Mouse (Mus musculus) bone marrow, adult 2 months (tissue): ENCODE measurements around the gene Tenm4. TPM values are rescaled to one million over a fixed set of nuclear protein-coding genes. Genes with fewer than 3 reads are reported as not detected.

Experiments used
- H3K27ac ChIP-seq: fragments of 200-500 bp; 2 replicates; pipeline ENCODE4 v1.5.1; 2012; ENCODE audit warnings: low read depth, mild to moderate bottlenecking, control low read depth, inconsistent platforms, low read length; ENCODE audit not compliant: control insufficient read depth, poor library complexity, insufficient read depth
- H3K4me1 ChIP-seq: fragments of 200-500 bp; 2 replicates; pipeline ENCODE4 v1.6.1; 2011; ENCODE audit warnings: low read length; ENCODE audit not compliant: control insufficient read depth, insufficient read depth
- H3K4me3 ChIP-seq: fragments of 200-500 bp; replicated peaks from 2 replicates; pipeline ENCODE3; 2011; ENCODE audit warnings: mild to moderate bottlenecking, low read depth, low read length, control low read depth; ENCODE audit not compliant: control insufficient read depth
- CTCF ChIP-seq: fragments of 200-500 bp; IDR thresholded peaks from 2 replicates; pipeline ENCODE4 v1.5.1; 2011; ENCODE audit warnings: low read length, control low read depth; ENCODE audit not compliant: control insufficient read depth, insufficient read depth
- POLR2A ChIP-seq: fragments of 200-500 bp; IDR thresholded peaks from 2 replicates; pipeline ENCODE4 v1.6.1; 2011; ENCODE audit warnings: low read depth, mild to moderate bottlenecking, control low read depth, low read length, borderline replicate concordance; ENCODE audit not compliant: control insufficient read depth
- WGBS: fragments of 180-500 bp; shearing (Covaris S2); methylation state at CpG from one replicate; pipeline ENCODE4 v1.1.7; 2018; 5-methylcytosine and 5-hydroxymethylcytosine counted together
- polyA plus RNA-seq: library from polyadenylated mRNA; stranded (reverse); fragments of >200 nt; gene quantifications from 2 replicates; pipeline ENCODE4 v1.2.4, GENCODE M21; 2011; ENCODE audit warnings: low replicate concordance; ENCODE audit not compliant: missing spikeins, insufficient read depth, insufficient read length

The Tenm4 gene
- polyA plus RNA-seq, 1 experiment, result 1.3 TPM

DNA sequence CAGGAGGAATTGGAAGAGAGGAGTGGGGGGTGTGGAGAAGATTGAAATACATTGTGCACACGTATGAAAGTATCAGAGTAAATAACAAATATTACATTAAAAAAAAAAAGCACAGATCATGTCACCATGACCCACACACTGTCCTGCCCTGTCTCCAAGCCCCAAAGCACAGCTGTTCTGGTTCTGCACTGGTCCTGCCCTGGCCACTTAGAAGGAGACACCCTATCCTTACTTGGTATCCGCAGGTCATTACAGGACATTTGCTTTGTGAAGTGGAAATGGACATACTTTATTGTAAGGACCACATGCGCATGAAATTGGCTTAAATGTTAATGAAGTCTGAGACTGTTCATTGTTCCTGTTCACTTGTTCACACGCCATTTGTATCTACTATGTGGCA is 510.8 kb downstream of the Tenm4 start:
- no peaks in the 10 kb centered on the region; the same call in 1 of the 2 replicates for H3K4me1 ChIP-seq
- no peak for TF ChIP-seq POLR2A
- TF ChIP-seq CTCF, result no peak
- H3K27ac ChIP-seq, result no peak overlapping the region
- 88% methylated on average over 4 of the region's 4 CpGs for WGBS
- H3K4me3 ChIP-seq, result no peak overlapping the region

- Histone ChIP-seq H3K4me3 (no peak overlapping the region), H3K27ac (no peak overlapping the region), H3K4me1 (no peaks in the 10 kb centered on the region; the same call in 1 of the 2 replicates)
- WGBS, result 48% methylated on average over 3 of the region's 3 CpGs
- TF ChIP-seq POLR2A (no peak), CTCF (no peak)
These were observed 517.1 kb downstream of the Tenm4 start for GRCm38 (mm10) chr7:96688141-96688540.

DNA sequence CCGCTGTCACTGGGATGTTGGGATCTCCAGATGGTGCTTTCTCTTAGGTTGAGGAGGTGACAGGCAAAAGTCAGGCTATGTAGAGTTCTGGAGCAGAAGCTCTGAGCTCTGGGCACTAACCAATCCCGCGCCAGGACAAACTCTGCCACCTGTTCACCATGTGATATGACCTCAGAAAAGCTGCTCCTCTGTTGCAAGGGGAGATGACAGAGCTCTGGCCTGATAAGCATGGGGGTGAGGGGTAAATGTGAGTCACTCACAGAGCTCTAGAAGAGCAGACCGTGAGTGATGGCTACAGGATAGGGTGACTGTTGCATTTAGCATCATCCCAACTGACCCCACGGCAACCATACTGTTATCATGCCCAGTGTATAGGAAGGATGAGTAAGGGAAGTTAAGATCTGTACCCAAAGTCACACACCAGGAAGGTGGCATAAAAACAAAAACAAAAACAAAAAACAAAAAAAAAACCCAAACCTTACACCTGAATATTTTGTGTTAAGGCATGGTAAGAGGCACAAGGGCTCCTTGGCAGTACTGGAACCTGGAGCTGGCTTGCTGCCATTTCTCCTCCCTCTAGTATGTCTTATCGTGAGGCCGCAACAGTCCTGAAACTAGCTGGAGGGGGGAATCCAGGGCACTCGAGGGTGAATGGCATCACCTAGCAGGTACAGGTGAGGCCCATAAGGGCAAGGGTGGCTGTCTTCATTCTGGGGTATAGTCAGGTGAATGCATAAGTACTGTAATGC is 530.2 kb downstream of the Tenm4 start:
- H3K27ac ChIP-seq, result peak overlapping the region; percentile 4; the same call in 1 of the 2 replicates
- TF ChIP-seq CTCF, result no peak
- no peak for TF ChIP-seq POLR2A
- H3K4me3 ChIP-seq, result no peak overlapping the region
- H3K4me1 ChIP-seq, result peaks cover 6% of the 10 kb centered on the region
- WGBS, result 69% methylated on average over 8 of the region's 8 CpGs

DNA sequence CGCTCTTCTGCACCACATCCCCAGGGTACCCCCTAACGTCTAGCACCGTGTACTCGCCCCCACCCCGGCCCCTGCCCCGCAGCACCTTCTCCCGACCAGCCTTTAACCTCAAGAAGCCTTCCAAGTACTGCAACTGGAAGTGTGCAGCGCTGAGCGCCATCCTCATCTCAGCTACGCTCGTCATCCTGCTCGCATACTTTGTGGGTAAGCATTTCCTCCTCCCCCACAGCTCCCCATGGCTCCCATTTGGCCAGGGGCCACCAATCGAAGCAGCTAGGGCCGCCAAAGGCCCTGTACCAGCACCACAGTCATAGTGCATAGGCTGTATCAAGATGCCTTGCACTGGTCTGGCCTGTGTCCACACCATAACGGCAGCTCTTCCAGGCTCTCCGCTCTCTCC is 532.9 kb downstream of the Tenm4 start:
- 15% methylated on average over 16 of the region's 16 CpGs for WGBS
- peaks cover 6% of the 10 kb centered on the region for H3K4me1 ChIP-seq
- TF ChIP-seq POLR2A (no peak), CTCF (no peak)
- H3K4me3 ChIP-seq, result no peak overlapping the region
- H3K27ac ChIP-seq, result no peak overlapping the region

DNA sequence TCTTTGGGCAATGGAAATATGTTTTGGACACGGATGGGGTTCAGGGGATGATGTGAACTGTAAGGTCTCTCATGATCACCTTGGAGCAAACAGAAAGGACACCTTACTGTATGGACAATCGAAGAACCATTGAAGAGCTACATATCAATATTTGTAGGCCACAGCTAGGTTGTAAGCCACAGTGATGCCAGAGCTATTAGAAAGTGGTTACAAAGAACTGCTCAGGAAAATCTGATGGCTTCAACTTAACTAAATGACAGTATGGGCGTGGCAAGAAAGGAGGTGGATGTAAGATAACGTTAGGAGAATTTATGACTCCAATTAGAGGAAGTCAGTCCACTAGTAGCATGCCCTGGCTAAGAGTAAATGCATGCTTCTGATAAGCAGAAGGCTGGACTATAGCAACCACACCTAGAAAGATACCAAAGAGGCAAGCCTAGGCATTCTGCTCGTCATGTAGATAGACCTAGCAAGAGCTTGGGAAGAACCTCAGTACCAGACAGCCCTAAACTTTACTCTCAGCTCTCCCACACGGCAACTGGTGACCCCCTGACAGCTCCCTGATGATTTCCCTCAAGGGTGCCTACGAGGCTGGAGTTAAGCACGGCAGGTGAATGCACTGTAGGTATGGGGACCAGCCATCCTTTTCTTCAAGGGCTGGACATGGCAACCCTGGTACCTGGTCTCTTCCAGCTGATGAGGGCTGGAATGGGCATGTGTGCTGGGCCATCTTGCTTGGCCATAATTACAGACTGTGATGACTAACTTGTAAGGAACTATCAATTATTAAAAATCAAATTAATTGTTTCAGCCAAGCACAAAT is 534.5 kb downstream of the Tenm4 start:
- WGBS, result 31% methylated on average over 8 of the region's 8 CpGs
- Histone ChIP-seq H3K4me1 (peaks cover 6% of the 10 kb centered on the region), H3K4me3 (no peak overlapping the region), H3K27ac (peak overlapping the region; percentile 69)
- TF ChIP-seq CTCF (no peak), POLR2A (no peak)

GRCm38 (mm10) chr7:96706531-96706930 is 535.5 kb downstream of the Tenm4 start:
- Histone ChIP-seq H3K4me3 (no peak overlapping the region), H3K27ac (no peak overlapping the region), H3K4me1 (peaks cover 4% of the 10 kb centered on the region)
- no peak for TF ChIP-seq POLR2A
- TF ChIP-seq CTCF, result no peak
- WGBS, result 88% methylated on average over 7 of the region's 7 CpGs

DNA sequence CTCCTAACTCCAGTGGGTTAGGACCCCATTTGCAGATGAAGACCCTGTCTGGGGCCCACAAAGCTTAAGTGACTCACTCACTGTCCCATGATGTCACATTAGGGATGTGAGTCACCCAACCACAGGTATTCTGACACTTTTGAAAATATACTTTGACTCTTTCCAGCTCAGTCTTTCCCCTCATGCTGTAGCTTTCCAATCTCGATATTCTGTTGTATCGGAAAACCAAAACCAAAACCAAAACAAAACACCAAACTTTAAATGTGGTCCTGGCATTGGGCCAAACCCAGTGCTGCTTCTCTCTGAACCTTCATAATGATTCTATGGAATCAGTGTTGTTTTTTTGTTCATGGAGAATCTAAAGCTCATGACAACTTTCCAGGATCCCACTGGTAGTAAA is 536.1 kb downstream of the Tenm4 start:
- no peak overlapping the region for H3K27ac ChIP-seq
- 42% methylated on average over 2 of the region's 2 CpGs for WGBS
- TF ChIP-seq POLR2A (no peak), CTCF (no peak)
- no peak overlapping the region for H3K4me3 ChIP-seq
- peaks cover 4% of the 10 kb centered on the region for H3K4me1 ChIP-seq

DNA sequence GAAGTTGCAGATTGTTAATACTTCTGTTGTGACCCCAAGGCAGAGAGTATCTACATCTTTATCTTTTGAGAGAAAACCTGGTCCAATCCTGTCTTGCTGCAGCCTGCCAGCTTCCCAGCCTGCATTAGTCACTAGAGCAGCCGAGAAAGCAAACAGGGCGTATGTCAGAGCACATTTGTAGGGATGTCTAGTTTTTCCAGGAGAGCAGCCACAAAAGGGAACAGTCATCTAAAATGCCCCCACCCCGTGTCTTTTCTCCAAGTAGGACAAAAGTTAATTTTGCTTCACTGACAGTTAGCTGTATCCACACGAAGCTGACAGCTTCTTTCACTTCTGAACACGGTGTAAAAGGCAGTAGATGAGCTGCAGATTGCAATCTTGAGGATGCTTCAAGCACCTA is 537.0 kb downstream of the Tenm4 start:
- Histone ChIP-seq H3K4me1 (peaks cover 4% of the 10 kb centered on the region), H3K4me3 (no peak overlapping the region), H3K27ac (no peak overlapping the region)
- TF ChIP-seq CTCF (no peak), POLR2A (no peak)
- 77% methylated on average over 5 of the region's 5 CpGs for WGBS

GRCm38 (mm10) chr7:96708561-96708960 is 537.5 kb downstream of the Tenm4 start:
- 84% methylated on average over 5 of the region's 5 CpGs for WGBS
- Histone ChIP-seq H3K27ac (no peak overlapping the region), H3K4me3 (no peak overlapping the region), H3K4me1 (peaks cover 4% of the 10 kb centered on the region)
- TF ChIP-seq CTCF, result no peak
- no peak for TF ChIP-seq POLR2A
